Mouse (Mus musculus) CH12.LX (cell line): ENCODE data around the gene 4921539E11Rik. TPM values are rescaled to one million over a fixed set of nuclear protein-coding genes. Genes with fewer than 3 reads are reported as not detected.

Experiments
- DNase-seq: peaks from one replicate; pipeline ENCODE4 v3.0.0-alpha.2; 2013; ENCODE audit errors: extremely low read depth
- H3K27ac ChIP-seq: 2 replicates; pipeline ENCODE4 v1.5.1; 2012; ENCODE audit warnings: low read depth, mild to moderate bottlenecking, control low read depth, moderate library complexity; ENCODE audit not compliant: insufficient read depth
- H3K27me3 ChIP-seq: replicated peaks from 2 replicates; pipeline ENCODE3; 2012; ENCODE audit warnings: inconsistent platforms
- H3K36me3 ChIP-seq, 2 experiments: replicated peaks in 1 of 2; 2 replicates each; pipeline versions ENCODE3 to v1.6.1; 2012; ENCODE audit warnings: inconsistent platforms in 1 of 2, low read length in 1 of 2, mild to moderate bottlenecking in 1 of 2, mixed read lengths in 1 of 2, moderate library complexity in 1 of 2; ENCODE audit not compliant: control insufficient read depth in 1 of 2, insufficient read depth in 1 of 2
- H3K4me1 ChIP-seq, 2 experiments: 2 replicates each; pipeline ENCODE4 v1.6.1; 2012; ENCODE audit warnings: inconsistent platforms in 1 of 2, moderate library complexity in 1 of 2; ENCODE audit not compliant: insufficient read depth in 2 of 2, control insufficient read depth in 1 of 2
- H3K4me2 ChIP-seq: 2 replicates; pipeline ENCODE4 v1.6.1; 2012; ENCODE audit warnings: low read depth, mild to moderate bottlenecking, control low read depth; ENCODE audit not compliant: poor library complexity, insufficient read depth, severe bottlenecking
- H3K4me3 ChIP-seq, 3 experiments: fragments of 150-350 bp in 1 of 3; sonication (generic) in 1 of 3; replicated peaks in 1 of 3; 2 replicates each; pipeline versions ENCODE3 to v1.5.1; 2011 to 2012; ENCODE audit warnings: low read depth in 2 of 3, low read length in 2 of 3, mild to moderate bottlenecking in 2 of 3, moderate library complexity in 2 of 3, control low read depth in 1 of 3, improper control_type of control experiment in 1 of 3, inconsistent platforms in 1 of 3, mixed read lengths in 1 of 3; ENCODE audit not compliant: poor library complexity in 1 of 3
- H3K79me2 ChIP-seq: replicated peaks from 2 replicates; pipeline ENCODE4 v1.6.1; 2012; ENCODE audit warnings: mild to moderate bottlenecking, moderate library complexity; ENCODE audit not compliant: control insufficient read depth, poor library complexity, insufficient read depth, severe bottlenecking; ENCODE audit errors: extremely low read depth
- H3K9ac ChIP-seq: 2 replicates; pipeline ENCODE4 v1.6.1; 2012; ENCODE audit warnings: low read depth, mild to moderate bottlenecking, control low read depth, moderate library complexity; ENCODE audit not compliant: insufficient read depth
- H3K9me3 ChIP-seq: replicated peaks from 2 replicates; pipeline ENCODE3; 2012; ENCODE audit warnings: low read length, inconsistent platforms, mixed read lengths
- CHD1 ChIP-seq: IDR thresholded peaks from 2 replicates; pipeline ENCODE4 v1.6.1; 2012; ENCODE audit warnings: low read depth, low read length, improper control_type of control experiment, inconsistent platforms
- CTCF ChIP-seq, 2 experiments: IDR thresholded peaks in 1 of 2; conservative IDR thresholded peaks in 1 of 2; 2 replicates each; pipeline ENCODE4 v1.5.1; 2011 to 2012; ENCODE audit warnings: low read depth in 2 of 2, low read length in 2 of 2, improper control_type of control experiment in 1 of 2, inconsistent platforms in 1 of 2, mild to moderate bottlenecking in 1 of 2, moderate library complexity in 1 of 2
- ELF1 ChIP-seq: IDR thresholded peaks from 2 replicates; pipeline ENCODE4 v1.6.1; 2014; ENCODE audit warnings: low read depth, mild to moderate bottlenecking, inconsistent platforms, low read length, improper control_type of control experiment
- EP300 ChIP-seq: IDR thresholded peaks from 2 replicates; pipeline ENCODE4 v1.6.1; 2011; ENCODE audit warnings: low read length, improper control_type of control experiment
- GABPA ChIP-seq: IDR thresholded peaks from 2 replicates; pipeline ENCODE4 v1.6.1; 2012; ENCODE audit warnings: low read depth, low read length, improper control_type of control experiment, inconsistent platforms; ENCODE audit not compliant: insufficient replicate concordance
- JUN ChIP-seq: IDR thresholded peaks from 2 replicates; pipeline ENCODE4 v1.6.1; 2011; ENCODE audit warnings: low read depth, mild to moderate bottlenecking, low read length, improper control_type of control experiment, moderate library complexity; ENCODE audit not compliant: insufficient read depth
- NELFE ChIP-seq: IDR thresholded peaks from 2 replicates; pipeline ENCODE4 v1.6.1; 2011; ENCODE audit warnings: low read depth, low read length, improper control_type of control experiment
- NRF1 ChIP-seq: IDR thresholded peaks from 2 replicates; pipeline ENCODE4 v1.6.1; 2014; ENCODE audit warnings: low read depth, mild to moderate bottlenecking, inconsistent platforms, low read length, improper control_type of control experiment, moderate library complexity
- RAD21 ChIP-seq: IDR thresholded peaks from 2 replicates; pipeline ENCODE4 v1.6.1; 2011; ENCODE audit warnings: low read depth, mild to moderate bottlenecking, low read length, improper control_type of control experiment, moderate library complexity
- RCOR1 ChIP-seq: conservative IDR thresholded peaks from 2 replicates; pipeline ENCODE4 v1.6.1; 2012; ENCODE audit warnings: low read depth, mild to moderate bottlenecking, inconsistent platforms, low read length, improper control_type of control experiment
- USF1 ChIP-seq: IDR thresholded peaks from 2 replicates; pipeline ENCODE4 v1.6.1; 2014; ENCODE audit warnings: low read depth, mild to moderate bottlenecking, inconsistent platforms, low read length, improper control_type of control experiment
- ZKSCAN1 ChIP-seq: IDR thresholded peaks from 2 replicates; pipeline ENCODE4 v1.6.1; 2012; ENCODE audit warnings: low read depth, inconsistent platforms, low read length, improper control_type of control experiment, borderline replicate concordance
- ZMIZ1 ChIP-seq: IDR thresholded peaks from 2 replicates; pipeline ENCODE4 v1.6.1; 2012; ENCODE audit warnings: low read depth, mild to moderate bottlenecking, inconsistent platforms, low read length, improper control_type of control experiment
- dilution Hi-C: fragments of 300-500 bp; cut with MboI; formaldehyde crosslinking; loops from 2 replicates; pipeline ENCODE4 v1.14.3; 2020; ENCODE audit warnings: low sequenced_read_pairs; ENCODE audit not compliant: extremely low pct_unique_long_range_greater_than_20kb, extremely low pct_ligation_motif_present
- in situ Hi-C: fragments of 300-500 bp; cut with MboI; formaldehyde crosslinking; loops from 3 replicates; pipeline ENCODE4 v1.14.3; 2019; ENCODE audit warnings: low sequenced_read_pairs, low pct_ligation_motif_present, low pct_unique_long_range_greater_than_20kb, mixed read lengths
- polyA plus RNA-seq: library from polyadenylated mRNA; unstranded; fragments of >175 nt; gene quantifications from 2 replicates; pipeline ENCODE4 v1.2.1, GENCODE M21; 2012; ENCODE audit warnings: low read depth; ENCODE audit not compliant: insufficient read length
- total RNA-seq, 2 experiments: library from RNA; depleted of rRNA; stranded (reverse); fragments of 300-350 nt in 1 of 2; fragments of >200 nt in 1 of 2; gene quantifications; 2 replicates each; pipeline ENCODE4 v1.2.3; 2012 to 2014

The 4921539E11Rik gene
- total and polyA plus RNA-seq, 3 experiments = not detected

GRCm38 (mm10) chr4:103326994-103327393, 36.3 kb upstream of the 4921539E11Rik start:
- H3K4me2 ChIP-seq = no peak overlapping the region
- peak; percentile 12 for DNase-seq
- H3K9ac ChIP-seq = no peak overlapping the region
- dilution Hi-C loops = no loop called here
- in situ Hi-C loops = loop anchor here (25.0 kb wide), 1 partner anchor 340 kb away; the partner anchor contains the start of gene Tctex1d1
- no peak overlapping the region for H3K4me3 ChIP-seq
- H3K36me3 ChIP-seq = peaks cover 7 to 43% of the 10 kb centered on the region in 2 experiments
- no peaks in the 10 kb centered on the region for H3K27me3 ChIP-seq
- no peaks in the 10 kb centered on the region for H3K9me3 ChIP-seq
- no peaks in the 10 kb centered on the region for H3K79me2 ChIP-seq
- H3K27ac ChIP-seq = no peak overlapping the region
- TF ChIP-seq EP300 (no peak), ZMIZ1 (no peak), RCOR1 (no peak), CTCF (conservative IDR thresholded peaks at IDR 0.05 in 1 of 2, IDR thresholded peaks at IDR 0.05 in 1 of 2; ENCODE audit: low read depth in 2 of 2, low read length in 2 of 2) (peak in 1 of 2 experiments; percentile 41; a peak in 1 of 4 replicates), USF1 (no peak), RAD21 (no peak)
- TF ChIP-seq, all 38 proteins: peak for 1
- peaks cover 0 to 10% of the 10 kb centered on the region in 2 experiments; a peak in 1 of 4 replicates for H3K4me1 ChIP-seq

- Histone ChIP-seq H3K27me3 (no peaks in the 10 kb centered on the region), H3K9ac (no peak overlapping the region), H3K9me3 (no peaks in the 10 kb centered on the region), H3K27ac (no peak overlapping the region), H3K4me2 (no peak overlapping the region), H3K4me1 (peaks cover 0 to 28% of the 10 kb centered on the region in 2 experiments; a peak in 2 of 4 replicates), H3K79me2 (no peaks in the 10 kb centered on the region), H3K4me3 (no peak overlapping the region), H3K36me3 (peaks cover 4 to 45% of the 10 kb centered on the region in 2 experiments)
- dilution Hi-C loops = no loop called here
- no peak for DNase-seq
- TF ChIP-seq NRF1 = no peak
- no peak for TF ChIP-seq ELF1
- TF ChIP-seq USF1 = no peak
- no peak for TF ChIP-seq JUN
- TF ChIP-seq CHD1 = no peak
- no peak for TF ChIP-seq GABPA
- no peak for TF ChIP-seq ZKSCAN1
- TF ChIP-seq NELFE = no peak
- no peak for TF ChIP-seq RAD21
- no peak for TF ChIP-seq CTCF (conservative IDR thresholded peaks at IDR 0.05 in 1 of 2, IDR thresholded peaks at IDR 0.05 in 1 of 2; ENCODE audit: low read depth in 2 of 2, low read length in 2 of 2)
- in situ Hi-C loops = loop anchor here (25.0 kb wide), 1 partner anchor 338 kb away; the partner anchor contains the start of gene Tctex1d1
These were observed 34.2 kb upstream of the 4921539E11Rik start for GRCm38 (mm10) chr4:103324688-103325451.
